Mouse (Mus musculus): ENCODE data around the gene Col6a4. TPM values are rescaled to one million over a fixed set of nuclear protein-coding genes. Genes with fewer than 3 reads are reported as not detected.

Col6a4 gene
- polyA plus RNA-seq (2012) = not detected in 2 replicates

- no peaks in the 10 kb centered on the region for H3K9me3 ChIP-seq (ENCODE audit: control insufficient read depth, low read length)
- TF ChIP-seq GATA1 (IDR thresholded peaks at IDR 0.05; ENCODE audit: low read length) (no peak), TAL1 (IDR thresholded peaks at IDR 0.05; ENCODE audit: low read length) (no peak)
- H3K4me3 ChIP-seq (replicated peaks) = no peak within 1 kb of the TSS
- H3K36me3 ChIP-seq (ENCODE audit: control insufficient read depth) = no peaks in the 10 kb centered on the region
- no peaks in the 10 kb centered on the region for H3K27me3 ChIP-seq (ENCODE audit: control insufficient read depth)
- H3K4me1 ChIP-seq (ENCODE audit: control insufficient read depth) = no peaks in the 10 kb centered on the region
Observed at GRCm38 (mm10) chr9:106096683-106097082, at the start of gene Col6a4. Gene Col6a4 (minus strand): TSS chr9:106096783.

DNA sequence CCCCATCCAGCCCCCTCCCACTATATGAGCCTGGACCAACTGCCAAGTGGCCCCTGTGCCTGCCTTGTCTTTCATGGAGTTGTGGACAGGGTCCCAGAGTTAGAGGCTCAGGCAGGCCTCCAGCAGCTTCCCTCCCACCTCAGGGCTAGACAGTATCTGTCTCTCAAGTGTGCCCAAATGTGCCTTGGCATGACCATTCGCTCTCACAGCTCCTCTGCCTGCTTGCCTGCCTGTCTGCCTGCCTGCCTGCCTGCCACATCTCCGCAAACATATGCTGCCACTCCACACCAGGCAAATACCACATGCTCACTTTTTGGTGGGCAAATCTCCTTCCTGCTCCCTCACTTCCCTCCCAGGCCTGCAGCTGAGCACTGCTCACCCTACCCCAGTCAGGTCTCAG, 49.0 kb upstream of the Col6a4 start:
- H3K4me1 ChIP-seq (ENCODE audit: control insufficient read depth) = no peaks in the 10 kb centered on the region
- no peak overlapping the region for H3K4me3 ChIP-seq (replicated peaks)
- H3K9me3 ChIP-seq (ENCODE audit: control insufficient read depth, low read length) = no peaks in the 10 kb centered on the region
- no peak for TF ChIP-seq GATA1 (IDR thresholded peaks at IDR 0.05; ENCODE audit: low read length)
- TF ChIP-seq TAL1 (IDR thresholded peaks at IDR 0.05; ENCODE audit: low read length) = no peak
- H3K36me3 ChIP-seq (ENCODE audit: control insufficient read depth) = no peaks in the 10 kb centered on the region
- peaks cover 45% of the 10 kb centered on the region for H3K27me3 ChIP-seq (ENCODE audit: control insufficient read depth)

GRCm38 (mm10) chr9:106144176-106144575, 47.6 kb upstream of the Col6a4 start:
- H3K27me3 ChIP-seq (ENCODE audit: control insufficient read depth) = peaks cover 31% of the 10 kb centered on the region
- H3K36me3 ChIP-seq (ENCODE audit: control insufficient read depth) = no peaks in the 10 kb centered on the region
- no peaks in the 10 kb centered on the region for H3K4me1 ChIP-seq (ENCODE audit: control insufficient read depth)
- no peak overlapping the region for H3K4me3 ChIP-seq (replicated peaks)
- H3K9me3 ChIP-seq (ENCODE audit: control insufficient read depth, low read length) = no peaks in the 10 kb centered on the region
- TF ChIP-seq TAL1 (IDR thresholded peaks at IDR 0.05; ENCODE audit: low read length) (no peak), GATA1 (IDR thresholded peaks at IDR 0.05; ENCODE audit: low read length) (no peak)

- H3K9me3 ChIP-seq (ENCODE audit: control insufficient read depth, low read length) = no peaks in the 10 kb centered on the region; the same call in 1 of the 2 replicates
- no peaks in the 10 kb centered on the region for H3K36me3 ChIP-seq (ENCODE audit: control insufficient read depth)
- TF ChIP-seq TAL1 (IDR thresholded peaks at IDR 0.05; ENCODE audit: low read length) (no peak), GATA1 (IDR thresholded peaks at IDR 0.05; ENCODE audit: low read length) (no peak)
- H3K4me1 ChIP-seq (ENCODE audit: control insufficient read depth) = no peaks in the 10 kb centered on the region
- H3K4me3 ChIP-seq (replicated peaks) = no peak overlapping the region
- peaks cover 8% of the 10 kb centered on the region for H3K27me3 ChIP-seq (ENCODE audit: control insufficient read depth)
Observed at GRCm38 (mm10) chr9:106141955-106142354, 45.4 kb upstream of the Col6a4 start.

DNA sequence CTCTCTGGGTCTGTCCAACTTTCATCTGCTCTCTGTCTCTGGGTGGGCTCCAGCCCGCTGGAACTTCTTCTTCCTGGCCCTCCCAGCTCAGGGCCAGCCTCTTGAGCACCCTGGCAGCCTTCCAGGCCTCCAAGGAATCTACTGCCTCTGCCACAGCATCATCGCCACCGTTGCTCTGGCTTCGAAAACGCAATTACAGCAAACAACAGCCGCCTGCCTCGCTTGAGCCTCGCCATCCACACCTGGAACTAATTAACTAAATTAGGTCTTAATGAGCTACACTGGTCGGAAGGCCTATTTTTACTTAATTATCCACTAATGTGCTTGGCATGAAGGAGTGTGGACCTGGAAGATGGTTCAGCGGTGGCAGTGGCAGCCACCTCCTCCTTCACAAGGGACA, 43.2 kb upstream of the Col6a4 start:
- no peaks in the 10 kb centered on the region; the same call in 1 of the 2 replicates for H3K9me3 ChIP-seq (ENCODE audit: control insufficient read depth, low read length)
- no peak overlapping the region for H3K4me3 ChIP-seq (replicated peaks)
- TF ChIP-seq GATA1 (IDR thresholded peaks at IDR 0.05; ENCODE audit: low read length) (no peak), TAL1 (IDR thresholded peaks at IDR 0.05; ENCODE audit: low read length) (no peak)
- H3K4me1 ChIP-seq (ENCODE audit: control insufficient read depth) = no peaks in the 10 kb centered on the region
- H3K36me3 ChIP-seq (ENCODE audit: control insufficient read depth) = no peaks in the 10 kb centered on the region
- no peaks in the 10 kb centered on the region for H3K27me3 ChIP-seq (ENCODE audit: control insufficient read depth)

GRCm38 (mm10) chr9:106137671-106138216, 41.2 kb upstream of the Col6a4 start:
- H3K27me3 ChIP-seq (ENCODE audit: control insufficient read depth) = no peaks in the 10 kb centered on the region
- H3K36me3 ChIP-seq (ENCODE audit: control insufficient read depth) = no peaks in the 10 kb centered on the region
- no peak for TF ChIP-seq TAL1 (IDR thresholded peaks at IDR 0.05; ENCODE audit: low read length)
- TF ChIP-seq GATA1 (IDR thresholded peaks at IDR 0.05; ENCODE audit: low read length) = no peak
- no peaks in the 10 kb centered on the region for H3K4me1 ChIP-seq (ENCODE audit: control insufficient read depth)
- H3K9me3 ChIP-seq (ENCODE audit: control insufficient read depth, low read length) = no peaks in the 10 kb centered on the region; the same call in 1 of the 2 replicates
- no peak overlapping the region for H3K4me3 ChIP-seq (replicated peaks)

DNA sequence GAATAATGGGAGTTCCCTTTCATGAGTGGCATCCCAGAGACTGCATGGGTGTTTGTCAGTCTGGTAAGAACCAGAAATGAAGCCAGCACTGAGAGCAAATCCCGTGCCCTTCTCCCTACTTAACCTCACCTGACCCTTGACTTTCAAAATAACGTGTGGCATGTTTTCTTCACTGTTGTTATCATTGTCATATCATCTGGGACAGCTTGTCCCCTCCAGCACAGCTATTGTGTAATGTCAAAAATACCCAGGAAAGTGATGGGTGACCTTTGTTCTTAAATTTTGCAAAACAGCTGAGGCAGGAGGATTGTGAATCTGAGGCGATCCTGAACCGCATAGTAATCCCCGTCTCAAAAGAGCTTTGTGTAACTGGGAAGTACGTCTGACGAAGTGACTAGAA, 33.7 kb upstream of the Col6a4 start:
- Histone ChIP-seq H3K9me3 (ENCODE audit: control insufficient read depth, low read length) (no peaks in the 10 kb centered on the region), H3K4me3 (replicated peaks) (no peak overlapping the region), H3K36me3 (ENCODE audit: control insufficient read depth) (no peaks in the 10 kb centered on the region), H3K27me3 (ENCODE audit: control insufficient read depth) (no peaks in the 10 kb centered on the region), H3K4me1 (ENCODE audit: control insufficient read depth) (no peaks in the 10 kb centered on the region)
- no peak for TF ChIP-seq GATA1 (IDR thresholded peaks at IDR 0.05; ENCODE audit: low read length)
- TF ChIP-seq TAL1 (IDR thresholded peaks at IDR 0.05; ENCODE audit: low read length) = no peak

GRCm38 (mm10) chr9:106129072-106129471, 32.5 kb upstream of the Col6a4 start:
- Histone ChIP-seq H3K27me3 (ENCODE audit: control insufficient read depth) (no peaks in the 10 kb centered on the region), H3K36me3 (ENCODE audit: control insufficient read depth) (no peaks in the 10 kb centered on the region), H3K4me1 (ENCODE audit: control insufficient read depth) (no peaks in the 10 kb centered on the region), H3K4me3 (replicated peaks) (no peak overlapping the region), H3K9me3 (ENCODE audit: control insufficient read depth, low read length) (no peaks in the 10 kb centered on the region)
- TF ChIP-seq GATA1 (IDR thresholded peaks at IDR 0.05; ENCODE audit: low read length) (no peak), TAL1 (IDR thresholded peaks at IDR 0.05; ENCODE audit: low read length) (no peak)

GRCm38 (mm10) chr9:106126786-106127251, 30.2 kb upstream of the Col6a4 start:
- Histone ChIP-seq H3K4me3 (replicated peaks) (no peak overlapping the region), H3K36me3 (ENCODE audit: control insufficient read depth) (no peaks in the 10 kb centered on the region), H3K4me1 (ENCODE audit: control insufficient read depth) (no peaks in the 10 kb centered on the region), H3K9me3 (ENCODE audit: control insufficient read depth, low read length) (no peaks in the 10 kb centered on the region), H3K27me3 (ENCODE audit: control insufficient read depth) (no peaks in the 10 kb centered on the region)
- no peak for TF ChIP-seq TAL1 (IDR thresholded peaks at IDR 0.05; ENCODE audit: low read length)
- no peak for TF ChIP-seq GATA1 (IDR thresholded peaks at IDR 0.05; ENCODE audit: low read length)

GRCm38 (mm10) chr9:106123599-106123998, 27.0 kb upstream of the Col6a4 start:
- Histone ChIP-seq H3K4me3 (replicated peaks) (no peak overlapping the region), H3K27me3 (ENCODE audit: control insufficient read depth) (no peaks in the 10 kb centered on the region), H3K4me1 (ENCODE audit: control insufficient read depth) (no peaks in the 10 kb centered on the region), H3K9me3 (ENCODE audit: control insufficient read depth, low read length) (no peaks in the 10 kb centered on the region), H3K36me3 (ENCODE audit: control insufficient read depth) (no peaks in the 10 kb centered on the region)
- no peak for TF ChIP-seq GATA1 (IDR thresholded peaks at IDR 0.05; ENCODE audit: low read length)
- TF ChIP-seq TAL1 (IDR thresholded peaks at IDR 0.05; ENCODE audit: low read length) = no peak
